Mouse (Mus musculus) C2C12 (cell line): ENCODE data around the gene Slco3a1.

Source experiments
- CTCF ChIP-seq: IDR thresholded peaks from one replicate; pipeline ENCODE4 v1.5.1; 2011; ENCODE audit not compliant: control insufficient read depth, insufficient read depth, insufficient read length
- MAX ChIP-seq: IDR thresholded peaks from one replicate; pipeline ENCODE4 v1.6.1; 2011; ENCODE audit warnings: mild to moderate bottlenecking, control low read depth

GRCm38 (mm10) chr7:74256291-74256690 lies 298.3 kb downstream of the Slco3a1 start:
- TF ChIP-seq CTCF (no peak), MAX (no peak)
